Mouse (Mus musculus) ES-CJ7 (cell line): ENCODE measurements around the gene Mslnl.

Experiments used
- DNase-seq: peaks from one replicate; pipeline ENCODE4 v3.0.0; 2011; ENCODE audit warnings: low read depth, low spot score

Gene Mslnl

DNA sequence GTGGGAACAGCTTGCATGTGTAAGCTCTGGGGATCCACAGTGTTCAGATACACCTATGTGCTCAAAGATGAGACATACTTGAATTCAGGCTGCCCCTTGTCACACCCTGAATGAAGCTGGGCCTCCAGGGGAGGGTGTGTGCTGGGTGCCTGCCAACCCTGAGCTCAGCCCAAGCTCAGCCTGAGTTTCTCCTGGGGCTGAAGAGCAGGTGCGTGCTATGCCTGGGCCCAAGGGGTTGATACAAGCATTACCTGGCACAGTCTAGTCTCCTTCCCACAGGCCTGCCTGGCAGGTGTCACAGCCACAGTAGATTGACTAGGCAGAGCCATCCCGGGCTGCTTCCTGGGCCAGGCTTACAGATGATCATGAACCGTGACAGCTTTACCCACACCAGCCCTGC, at the start of gene Mslnl:
Gene Mslnl (plus strand): TSS at position 298 of the 400 bp plus-strand sequence.
- no peak for DNase-seq

DNA sequence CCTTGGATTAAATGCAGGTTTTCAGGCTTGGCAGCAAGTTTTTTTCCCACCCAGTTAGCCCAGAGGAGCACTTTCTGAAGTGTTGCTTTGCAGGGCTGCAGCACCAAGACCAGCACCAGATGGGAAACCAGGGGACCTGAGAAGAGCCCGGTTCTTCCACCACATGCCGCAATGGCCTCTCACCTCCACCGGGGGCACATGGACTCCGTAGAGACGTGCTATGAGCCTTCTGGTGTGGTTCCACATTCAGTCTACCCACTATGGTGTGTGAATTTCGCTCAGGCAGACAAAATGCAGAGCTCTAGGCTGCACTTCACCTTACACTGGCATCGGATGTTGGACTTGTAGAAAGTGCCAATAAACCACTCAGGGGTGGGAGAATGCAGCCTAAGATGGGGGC, 49.5 kb upstream of the Mslnl start:
- peak; percentile 45 for DNase-seq

DNA sequence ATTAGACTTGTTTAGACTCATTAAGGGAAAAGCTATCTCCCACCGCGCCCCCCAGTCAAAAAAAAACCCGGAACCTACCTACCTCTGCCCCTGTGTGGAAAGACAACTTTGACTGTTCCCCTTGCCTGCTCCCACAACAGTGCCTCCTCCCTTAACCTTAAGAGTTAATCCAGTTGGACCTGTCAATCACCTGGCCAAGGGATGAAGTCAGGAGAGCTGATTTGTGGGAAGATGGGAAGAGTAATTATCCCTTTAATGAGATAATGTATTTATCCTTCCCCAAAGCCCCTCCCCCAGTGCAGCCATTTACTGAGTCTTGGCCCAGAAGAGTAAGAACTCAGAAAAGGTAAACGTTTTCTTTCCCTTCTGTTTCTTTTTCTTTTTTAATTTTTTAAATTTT, 46.9 kb upstream of the Mslnl start:
- no peak for DNase-seq

DNA sequence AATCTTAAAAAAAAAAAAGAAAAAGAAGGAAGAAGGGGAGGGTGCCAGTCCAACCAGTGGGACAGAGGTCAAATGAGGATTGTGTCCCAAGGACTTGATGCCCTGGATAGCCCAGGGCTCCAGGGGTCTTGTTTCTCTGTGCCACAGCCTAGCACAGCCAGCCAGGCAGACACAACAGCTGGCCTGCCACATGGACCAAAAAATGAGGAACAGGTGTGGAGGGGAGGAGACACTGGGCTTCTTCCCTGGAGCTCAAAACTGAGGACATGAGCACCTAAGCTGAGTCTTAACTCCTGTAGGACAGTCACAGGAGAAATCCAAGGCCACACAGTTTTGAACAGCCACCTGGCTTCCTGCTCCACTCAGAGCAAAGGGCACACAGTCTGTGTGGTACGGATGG, 39.6 kb upstream of the Mslnl start:
- no peak for DNase-seq

DNA sequence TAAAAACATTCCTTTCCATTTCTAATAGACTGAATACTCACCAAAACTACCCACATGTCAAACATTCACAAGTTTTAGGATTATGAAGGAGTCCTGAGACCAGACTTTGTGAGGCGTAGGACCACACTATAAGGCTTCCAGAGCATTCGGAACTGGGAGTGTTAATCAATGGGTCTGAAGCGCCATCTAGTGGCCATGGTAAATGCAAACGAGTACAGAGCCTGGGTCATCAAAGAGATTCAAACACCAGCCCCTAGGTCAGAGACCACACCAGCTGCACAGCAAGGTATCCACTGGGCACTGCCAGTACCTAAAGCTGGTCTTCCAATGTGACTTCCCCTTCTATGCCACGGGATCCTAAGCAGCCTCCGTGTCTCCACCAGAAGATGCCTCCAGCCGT, 37.4 kb upstream of the Mslnl start:
- DNase-seq, result peak; percentile 74

DNA sequence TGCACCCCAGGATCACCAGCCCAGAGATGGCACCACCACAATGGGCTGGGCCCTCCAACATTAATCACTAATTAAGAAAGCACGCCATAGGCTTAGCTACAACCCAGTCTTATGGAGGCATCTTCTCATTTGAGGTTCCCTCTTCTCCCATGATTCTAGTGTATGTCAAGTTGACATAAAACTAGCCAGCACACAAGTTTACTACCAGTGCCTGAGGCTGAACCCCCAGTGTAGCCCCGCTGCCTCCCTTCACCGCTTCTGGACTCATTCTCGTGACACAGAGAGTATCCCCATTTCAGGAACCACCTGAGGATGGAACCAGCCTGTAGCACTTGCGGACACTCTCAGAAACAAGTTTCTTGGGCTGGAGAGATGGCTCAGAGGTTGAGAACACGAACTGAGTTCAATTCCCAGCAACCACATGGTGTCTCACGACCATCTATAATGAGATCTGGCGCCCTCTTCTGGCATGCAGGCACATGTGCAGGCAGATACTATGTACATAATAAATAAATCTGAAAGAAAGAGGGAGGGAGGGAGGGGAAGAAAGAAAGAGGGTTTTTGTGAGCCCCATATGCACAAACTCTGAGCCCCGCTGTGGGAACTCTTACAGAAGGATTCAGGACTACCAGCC, 34.9 kb upstream of the Mslnl start:
- peak; percentile 77 for DNase-seq

DNA sequence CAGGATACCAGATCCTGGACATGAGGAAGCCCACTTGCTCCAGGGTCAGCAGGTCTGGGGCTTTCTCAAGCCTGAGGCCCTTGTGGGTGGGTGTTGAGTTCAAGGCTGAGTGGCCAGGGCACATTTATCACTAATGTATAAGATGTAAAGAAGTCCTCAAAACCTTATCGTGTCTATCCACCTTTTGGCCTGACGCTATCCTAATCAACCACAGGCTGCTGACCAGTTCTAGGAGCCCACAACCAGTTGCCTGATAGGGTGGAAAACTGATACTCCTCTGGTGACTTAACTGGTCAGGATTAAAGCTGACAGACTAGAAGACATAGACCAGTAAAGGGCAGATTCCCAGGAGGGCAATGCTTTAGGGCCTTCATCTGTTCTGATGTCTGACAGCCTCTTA, 25.8 kb upstream of the Mslnl start:
- DNase-seq, result no peak

DNA sequence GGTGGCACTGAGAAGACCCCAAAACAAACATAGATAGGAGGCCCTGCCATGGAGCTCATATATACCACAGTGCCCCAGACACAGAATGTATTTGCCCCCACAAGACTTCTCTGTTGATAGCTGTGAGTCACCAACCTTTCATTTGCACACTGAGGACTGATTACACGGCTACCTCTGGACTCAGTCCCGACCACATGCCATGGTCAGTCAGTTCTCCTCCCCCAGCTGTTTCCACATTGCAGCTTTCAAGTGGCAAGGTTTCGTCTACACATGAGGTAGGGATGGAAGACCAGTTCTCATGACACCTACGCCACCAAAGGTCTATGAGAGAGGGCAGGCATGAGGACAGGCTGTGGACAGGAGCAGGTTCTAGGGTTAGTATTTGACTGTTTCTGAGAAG, 24.7 kb upstream of the Mslnl start:
- no peak for DNase-seq

DNA sequence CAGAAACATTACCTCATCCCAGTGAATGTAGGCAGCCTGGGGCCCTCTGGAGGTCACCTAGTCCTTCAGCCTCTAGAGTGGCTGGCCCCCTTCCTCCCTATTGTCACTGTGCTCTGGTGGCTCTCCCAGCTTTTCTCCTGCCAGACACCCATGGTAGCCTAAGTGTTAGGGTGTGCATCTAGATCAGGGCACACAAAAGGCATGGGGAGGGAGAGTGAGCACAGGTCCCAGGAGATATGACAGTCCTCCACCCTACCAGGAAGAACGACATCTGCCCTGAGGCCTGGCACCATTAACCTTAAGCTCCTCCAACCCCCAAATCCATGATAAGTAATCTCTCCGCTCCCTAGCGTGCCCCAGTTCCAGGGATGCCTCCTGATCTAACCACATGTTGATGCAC, 20.2 kb upstream of the Mslnl start:
- no peak for DNase-seq

DNA sequence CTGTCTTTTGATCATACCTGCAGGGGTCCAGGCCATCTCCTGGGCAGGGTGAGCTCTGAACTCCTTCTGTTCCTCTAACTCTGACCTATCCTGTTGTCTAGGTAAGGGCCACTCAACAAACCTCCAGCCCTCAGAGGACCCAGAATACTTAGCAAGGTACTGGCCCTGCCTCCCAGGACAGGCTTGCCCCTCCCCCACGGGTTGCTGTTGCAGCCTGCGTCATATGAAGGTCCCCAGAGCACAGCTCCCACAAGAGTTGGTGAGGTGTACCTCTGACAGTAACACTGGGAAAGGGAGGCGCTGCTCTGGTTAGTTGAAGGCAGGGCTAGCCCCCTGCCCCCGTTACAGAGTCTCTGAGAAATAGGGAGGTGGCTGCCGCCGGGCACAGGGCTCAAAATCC, 19.7 kb upstream of the Mslnl start:
- DNase-seq, result no peak

DNA sequence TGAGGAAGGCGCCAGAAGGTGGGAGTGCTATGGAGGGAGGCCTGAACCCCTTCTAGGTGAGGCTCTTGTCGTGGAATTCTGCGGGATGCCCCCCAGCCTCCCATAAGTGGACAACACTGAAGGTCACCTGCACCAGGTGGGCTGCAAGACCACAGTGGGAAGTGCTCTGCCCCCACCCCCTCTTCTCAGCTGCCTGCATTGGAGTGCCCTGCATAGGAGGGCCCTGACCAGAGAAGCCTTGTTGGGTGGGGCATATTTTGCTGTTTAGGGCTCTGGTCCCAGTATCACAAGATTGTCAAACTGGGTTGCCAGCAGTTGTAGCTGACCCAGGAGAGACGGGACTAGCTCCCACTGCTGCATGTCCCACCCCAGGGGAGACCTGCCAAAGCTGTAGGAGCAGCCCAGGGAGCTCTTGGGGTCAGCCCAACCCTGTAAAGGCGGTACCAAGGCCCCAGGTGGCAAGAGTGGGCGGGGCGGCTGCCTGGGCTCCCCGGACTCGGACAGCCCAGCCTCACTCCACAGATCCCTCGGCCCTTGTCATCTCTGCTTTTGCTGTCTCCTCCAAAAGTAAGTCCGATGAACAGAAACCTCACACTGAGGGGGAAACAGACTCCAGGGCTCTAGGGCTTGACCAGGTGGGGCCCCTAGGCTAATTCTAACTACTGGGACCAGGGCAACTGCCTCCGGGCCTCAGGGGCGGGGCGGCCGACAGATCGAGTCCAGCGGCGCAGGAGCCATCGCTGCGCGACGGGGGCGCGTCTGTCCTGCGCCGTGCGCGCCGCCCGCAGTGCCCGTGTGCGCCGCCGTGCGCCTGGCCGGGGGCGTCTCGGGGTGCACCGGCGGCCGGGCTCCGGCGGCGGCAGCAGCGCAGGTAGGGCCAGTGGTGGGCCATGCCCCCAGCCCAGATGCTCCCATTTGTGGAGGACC, 18.9 kb upstream of the Mslnl start, which contains the start of gene Gng13:
Gene Gng13 (plus strand): TSS at position 461 of the 927 bp plus-strand sequence.
- no peak for DNase-seq

DNA sequence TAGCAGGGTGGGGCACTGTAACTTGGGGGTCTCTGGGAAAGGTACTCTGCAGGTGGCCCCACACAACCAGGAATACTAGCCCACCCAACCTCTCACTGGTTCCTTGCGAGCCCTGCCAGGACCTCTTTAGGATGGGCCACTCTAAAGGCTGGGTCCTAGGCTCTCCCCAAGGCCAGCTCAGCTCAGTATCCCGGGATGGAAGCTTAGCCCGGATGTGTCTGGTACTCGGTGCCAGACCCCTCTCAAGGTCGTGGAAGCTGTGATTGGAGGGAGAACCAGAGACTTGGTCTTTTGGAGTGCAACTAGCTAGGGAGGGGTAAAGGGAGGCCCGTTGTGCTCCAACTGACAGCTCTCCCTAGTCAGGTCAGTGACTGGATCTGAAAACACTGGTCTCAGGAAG, 18.2 kb upstream of the Mslnl start:
- peak; percentile 33 for DNase-seq

DNA sequence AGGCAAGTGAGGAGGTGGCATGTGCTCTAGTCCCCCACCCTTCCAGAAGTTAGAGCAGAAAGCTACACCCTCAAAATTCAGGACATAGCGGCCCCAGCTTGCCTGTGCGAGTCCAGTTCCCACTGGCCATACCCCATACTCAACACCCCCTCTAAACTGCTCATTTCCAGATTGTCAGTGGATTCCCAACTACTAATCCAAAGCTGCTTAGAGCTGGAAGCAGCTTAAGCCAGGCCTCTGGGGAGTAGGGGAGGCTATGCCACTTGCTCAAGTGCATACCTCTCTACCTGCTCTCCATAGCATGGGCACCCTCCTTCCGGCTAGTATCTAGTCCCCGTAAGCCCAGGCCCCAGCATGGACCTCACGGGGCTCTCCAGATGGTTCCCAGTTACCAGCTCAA, 14.4 kb upstream of the Mslnl start:
- no peak for DNase-seq

DNA sequence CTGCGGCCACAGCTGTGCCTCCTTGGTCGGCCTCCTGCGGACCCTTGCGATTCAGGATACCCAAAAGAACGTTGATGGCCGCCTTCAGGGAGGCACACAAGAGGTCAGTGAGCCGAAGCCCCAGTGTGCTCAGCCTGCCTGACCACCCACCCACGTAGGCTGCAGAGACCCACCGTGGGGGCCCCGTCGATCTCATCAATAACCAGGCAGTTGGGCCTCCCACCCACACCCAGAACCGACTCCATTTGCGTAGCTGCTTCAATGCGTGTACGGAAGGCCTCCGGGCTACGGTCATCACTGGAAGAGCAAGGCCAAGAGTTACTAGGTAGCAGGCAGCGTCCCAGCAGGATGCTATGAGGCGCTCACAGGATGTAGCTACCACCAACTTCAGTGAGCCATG, 12.4 kb upstream of the Mslnl start:
- no peak for DNase-seq

DNA sequence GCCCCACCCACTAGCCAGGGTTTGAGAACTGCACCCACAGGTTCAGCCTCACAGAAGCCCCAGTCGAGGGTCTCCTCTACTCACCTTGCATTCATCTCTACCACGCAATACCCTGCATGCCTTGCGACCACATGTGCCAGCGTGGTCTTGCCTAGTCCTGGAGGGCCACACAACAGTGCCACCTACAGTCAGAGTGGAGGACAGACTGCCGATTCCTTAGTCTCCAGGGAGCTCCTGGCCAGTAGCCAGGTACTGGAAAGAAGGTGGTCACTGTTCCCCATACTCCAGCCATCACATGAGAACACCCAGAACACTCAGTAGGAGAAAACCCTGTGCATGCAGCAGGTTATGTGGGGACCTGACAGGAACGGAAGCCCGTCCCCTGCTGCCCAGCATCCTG, 11.9 kb upstream of the Mslnl start:
- peak; percentile 79 for DNase-seq

DNA sequence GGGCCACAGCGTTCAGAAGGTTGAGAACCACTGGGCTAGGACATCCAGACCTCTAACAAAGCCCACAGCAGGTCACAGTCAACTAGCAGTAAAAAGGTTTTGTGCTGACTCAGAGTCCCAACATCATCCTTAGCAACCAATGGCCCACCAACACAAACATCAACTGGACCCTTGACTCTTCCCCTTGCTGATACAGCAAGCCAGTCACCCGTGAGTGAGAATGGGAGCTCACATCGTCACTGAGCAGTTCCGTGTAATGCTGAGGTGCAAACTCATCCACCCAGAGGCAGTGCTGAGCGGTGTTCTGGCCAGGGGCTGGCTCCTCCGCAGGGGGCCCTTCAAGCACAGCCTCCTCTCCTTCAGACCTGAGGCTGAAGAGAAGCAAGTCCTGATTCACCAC, 10.6 kb upstream of the Mslnl start:
- peak; percentile 22 for DNase-seq

DNA sequence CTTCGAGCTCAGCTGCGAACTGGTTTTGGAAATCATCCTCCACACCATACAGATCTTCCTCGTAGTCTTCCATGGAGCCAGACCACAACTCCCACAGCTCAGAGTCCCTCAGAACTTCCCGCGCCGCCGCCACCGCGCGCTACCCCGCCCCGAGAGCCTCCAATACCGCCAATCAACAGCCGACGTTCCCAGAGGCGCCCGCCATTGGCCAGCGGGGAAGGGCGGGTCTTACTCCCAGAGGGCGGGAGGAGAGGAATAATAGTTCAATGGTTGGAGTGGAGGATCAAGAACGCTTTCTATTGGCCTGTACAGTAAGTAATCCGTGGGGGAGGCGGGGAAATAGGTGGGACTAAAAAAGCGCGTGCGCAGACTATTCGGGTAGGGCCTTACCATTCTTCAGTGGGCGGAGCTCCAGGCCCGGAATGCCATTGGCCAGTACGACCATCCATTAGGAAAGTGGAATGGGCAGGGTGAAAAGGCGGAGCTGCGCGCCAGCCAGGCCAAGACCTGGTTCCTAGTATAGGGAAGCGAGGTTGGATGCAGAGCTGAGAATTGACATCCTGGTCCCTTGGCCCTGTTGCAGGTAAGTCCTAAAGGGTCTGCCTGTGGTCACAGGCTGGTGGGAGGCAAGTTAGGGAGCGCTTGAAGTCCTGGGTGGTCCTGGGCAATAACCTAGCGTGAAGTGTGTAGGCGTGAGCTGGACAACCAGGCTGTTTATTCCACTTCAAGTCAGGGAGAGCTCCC, 8.4 kb upstream of the Mslnl start, which contains the start of the genes Chtf18 and Rpusd1:
Gene Chtf18 (minus strand): TSS at position 155 of the 744 bp plus-strand sequence.
Gene Rpusd1 (plus strand): TSS at position 406 of the 744 bp plus-strand sequence.
- peak; percentile 100 for DNase-seq

DNA sequence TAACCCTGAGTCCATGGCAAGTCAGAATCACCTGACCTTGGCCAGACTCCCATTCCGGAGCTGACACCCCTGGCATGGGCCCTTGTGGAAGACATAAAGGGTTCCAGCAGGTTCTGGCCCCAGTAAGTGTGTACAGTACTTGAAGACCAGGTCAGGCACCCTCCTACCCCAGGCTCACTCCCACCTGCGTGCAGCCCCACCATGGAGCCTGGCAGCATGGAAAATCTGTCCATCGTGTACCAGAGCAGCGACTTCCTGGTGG, 7.9 kb upstream of the Mslnl start:
- DNase-seq, result no peak

DNA sequence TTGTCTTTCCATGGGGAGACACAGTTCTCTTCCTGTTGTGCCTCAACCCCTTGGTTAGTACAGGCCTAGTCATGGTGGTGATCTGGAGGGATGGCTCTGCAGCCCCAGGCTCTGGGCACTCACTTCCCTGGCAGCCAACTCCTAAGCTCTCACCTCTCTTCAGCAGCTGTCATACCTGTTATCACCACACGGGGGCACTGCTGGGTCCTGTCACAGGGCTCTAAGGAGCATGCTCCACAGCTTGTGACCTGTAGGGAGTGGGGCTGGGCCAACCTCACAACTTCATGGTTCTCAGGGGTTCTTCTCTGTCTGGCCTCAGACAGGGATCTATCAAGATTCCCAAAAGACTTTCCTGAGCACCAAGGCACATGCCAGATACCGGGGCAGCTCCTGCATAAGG, 3.8 kb upstream of the Mslnl start:
- peak; percentile 50 for DNase-seq

DNA sequence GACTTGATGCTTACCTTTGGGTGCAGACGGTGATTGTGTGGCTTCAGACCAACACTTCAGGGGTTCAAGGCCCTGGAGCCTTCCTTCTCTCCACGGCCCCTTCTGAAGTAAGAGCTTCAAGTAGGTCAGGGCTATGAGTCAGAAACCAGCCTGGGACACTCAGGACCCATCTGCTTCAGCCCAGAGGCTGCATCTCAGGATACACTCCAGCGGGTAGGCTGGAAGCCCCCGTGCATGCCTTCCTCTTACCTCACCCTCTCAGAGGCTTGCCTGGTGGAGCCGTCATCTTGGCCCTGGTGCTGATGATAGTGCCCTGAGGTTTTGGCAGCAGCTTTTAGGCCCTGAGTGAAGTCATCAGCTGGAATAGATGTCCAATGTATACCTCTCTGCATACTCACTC, 596 bp upstream of the Mslnl start:
- DNase-seq, result no peak

DNA sequence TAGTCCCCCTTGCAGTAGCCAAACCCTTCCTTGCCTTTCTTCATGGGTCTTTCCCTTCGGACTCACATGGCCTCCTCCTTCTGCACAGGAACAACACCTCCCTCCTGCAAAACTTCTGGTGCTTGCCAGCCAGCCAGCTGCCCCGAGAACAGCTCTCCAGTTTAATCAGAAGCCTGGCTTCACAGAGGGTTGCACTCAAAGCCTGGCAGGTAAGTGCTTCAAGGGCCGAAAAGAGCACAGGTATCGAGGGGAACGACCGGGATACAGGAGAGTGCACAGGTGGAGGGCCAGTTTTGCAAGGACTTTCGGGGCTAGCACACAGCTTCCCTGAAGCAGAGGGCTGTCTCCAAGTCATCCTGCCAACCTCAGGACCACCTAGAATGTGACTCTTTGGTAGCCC, 3.0 kb downstream of the Mslnl start:
- DNase-seq, result no peak

DNA sequence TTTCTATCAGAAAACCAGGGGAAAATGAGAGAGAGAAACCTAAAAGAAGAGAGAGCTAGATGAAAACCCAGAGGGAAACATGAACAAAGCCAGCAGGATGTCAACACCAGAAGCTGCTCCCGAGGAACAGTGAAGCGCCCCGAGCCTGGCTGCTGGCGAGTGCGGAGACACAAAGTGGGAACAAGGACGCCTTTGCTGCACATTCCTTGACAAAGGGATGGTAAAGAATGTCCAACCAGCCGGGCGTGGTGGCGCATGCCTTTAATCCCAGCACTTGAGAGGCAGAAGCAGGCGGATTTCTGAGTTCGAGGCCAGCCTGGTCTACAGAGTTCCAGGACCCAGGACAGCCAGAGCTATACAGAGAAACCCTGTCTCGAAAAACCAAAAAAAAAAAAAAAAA, 5.6 kb downstream of the Mslnl start:
- peak; percentile 32 for DNase-seq

DNA sequence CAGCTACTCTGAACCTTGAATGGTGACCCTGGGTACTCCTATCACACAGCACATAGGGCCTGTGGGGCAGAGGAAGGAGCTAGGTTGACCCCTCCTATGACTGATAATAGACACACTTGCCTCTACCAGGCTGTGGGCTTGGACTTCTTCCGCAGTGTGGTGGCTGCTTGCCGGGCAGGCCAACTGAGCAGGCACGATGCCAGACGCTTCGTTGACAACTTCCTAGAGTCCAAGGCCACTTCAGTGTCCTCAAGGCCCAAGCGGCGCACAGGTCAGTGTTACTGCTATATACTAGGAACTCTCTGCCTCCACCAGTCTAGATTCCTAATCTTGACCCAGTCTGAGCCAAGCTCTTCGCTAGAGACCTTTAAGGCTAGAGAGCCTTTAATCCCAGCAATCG, 8.0 kb downstream of the Mslnl start:
- DNase-seq, result no peak
